Mouse (Mus musculus) midbrain, embryonic 16.5 days (tissue): ENCODE data around the gene Gpr3. TPM values are rescaled to one million over a fixed set of nuclear protein-coding genes. Genes with fewer than 3 reads are reported as not detected.

ENCODE experiments used
- ATAC-seq: fragments of 200-750 bp; cut with Nextera tagmentation; 2 replicates; pipeline ENCODE4 v1.8.0; 2017; ENCODE audit warnings: moderate TSS enrichment
- H3K27ac ChIP-seq: fragments of 300-500 bp; sonication (generic); 2 replicates; pipeline ENCODE4 v1.5.1; 2014; ENCODE audit warnings: mild to moderate bottlenecking, low read length, mixed read lengths
- H3K27me3 ChIP-seq: fragments of 300-500 bp; sonication (generic); 2 replicates; pipeline ENCODE4 v1.6.1; 2014; ENCODE audit warnings: low read depth, low read length, mixed read lengths; ENCODE audit not compliant: control insufficient read depth, insufficient read depth
- H3K36me3 ChIP-seq: fragments of 300-500 bp; sonication (generic); 2 replicates; pipeline ENCODE4 v1.6.1; 2014; ENCODE audit warnings: mild to moderate bottlenecking, low read length, moderate library complexity, mixed read lengths; ENCODE audit not compliant: control insufficient read depth, insufficient read depth
- H3K4me1 ChIP-seq: fragments of 300-500 bp; sonication (generic); 2 replicates; pipeline ENCODE4 v1.6.1; 2014; ENCODE audit warnings: mild to moderate bottlenecking, low read length, mixed read lengths; ENCODE audit not compliant: control insufficient read depth, insufficient read depth
- H3K4me2 ChIP-seq: fragments of 300-500 bp; sonication (generic); 2 replicates; pipeline ENCODE4 v1.6.1; 2014; ENCODE audit warnings: mild to moderate bottlenecking, low read length, mixed read lengths
- H3K4me3 ChIP-seq: fragments of 300-500 bp; sonication (generic); 2 replicates; pipeline ENCODE4 v1.5.1; 2014; ENCODE audit warnings: low read depth, mild to moderate bottlenecking, low read length, moderate library complexity, mixed read lengths
- H3K9ac ChIP-seq: fragments of 300-500 bp; sonication (generic); 2 replicates; pipeline ENCODE4 v1.6.1; 2014; ENCODE audit warnings: low read depth, low read length, mixed read lengths
- H3K9me3 ChIP-seq: fragments of 300-500 bp; sonication (generic); replicated peaks from 2 replicates; pipeline ENCODE4 v1.6.1; 2014; ENCODE audit warnings: mild to moderate bottlenecking, low read length, mixed read lengths; ENCODE audit not compliant: control insufficient read depth, poor library complexity, severe bottlenecking
- WGBS: fragments of 180-500 bp; shearing (Covaris S2); extraction: QIAGEN DNeasy Blood & Tissue Kit; methylation state at CpG from one replicate; pipeline ENCODE4 v1.1.7; 2014; 5-methylcytosine and 5-hydroxymethylcytosine counted together
- polyA plus RNA-seq: library from polyadenylated mRNA; unstranded; fragments of >200 nt; fragmentation: Nextera tagmentation; extraction: Ambion mirVana; gene quantifications from 2 replicates; pipeline ENCODE4 v1.2.1, GENCODE M21; 2015

Gpr3 gene
- polyA plus RNA-seq, 1 experiment from 2014 or later: 2.0 TPM

GRCm38 (mm10) chr4:133251214-133251613 is 38.9 kb upstream of the Gpr3 start:
- peak overlapping the region; percentile 51; the same call in 1 of the 2 replicates for H3K9ac ChIP-seq
- 3% methylated on average over 31 of the region's 31 CpGs for WGBS

GRCm38 (mm10) chr4:133250609-133251008 is 38.3 kb upstream of the Gpr3 start:
- ATAC-seq: 0 out of 2 replicates have a peak, but pooled peaks have one; percentile 23
- peaks cover 4% of the 10 kb centered on the region; the same call in 1 of the 2 replicates for H3K4me1 ChIP-seq
- no peaks in the 10 kb centered on the region for H3K36me3 ChIP-seq
- whole genome bisulfite sequencing: 2% methylated on average over 22 of the region's 22 CpGs
- H3K9ac ChIP-seq: peak overlapping the region; percentile 51
- H3K27me3 ChIP-seq: peaks cover 45% of the 10 kb centered on the region
- H3K4me3 ChIP-seq: peak overlapping the region; percentile 32
- H3K4me2 ChIP-seq: peak overlapping the region; percentile 51
- H3K27ac ChIP-seq: no peak overlapping the region
- H3K9me3 ChIP-seq: no peaks in the 10 kb centered on the region

More at GRCm38 (mm10) chr4:133251214-133251613, 38.9 kb upstream of the Gpr3 start:
- ATAC-seq: no peak
- peaks cover 44% of the 10 kb centered on the region for H3K27me3 ChIP-seq
- peak overlapping the region; percentile 32 for H3K4me3 ChIP-seq
- H3K4me1 ChIP-seq: peaks cover 4% of the 10 kb centered on the region; the same call in 1 of the 2 replicates
- no peaks in the 10 kb centered on the region for H3K9me3 ChIP-seq
- H3K4me2 ChIP-seq: peak overlapping the region; percentile 51
- no peak overlapping the region for H3K27ac ChIP-seq
- H3K36me3 ChIP-seq: no peaks in the 10 kb centered on the region

- H3K27me3 ChIP-seq: peaks cover 61% of the 10 kb centered on the region
- 79% methylated on average over 13 of the region's 13 CpGs for WGBS
Observed at GRCm38 (mm10) chr4:133247806-133248449, 35.6 kb upstream of the Gpr3 start.

GRCm38 (mm10) chr4:133247072-133247471 is 34.7 kb upstream of the Gpr3 start:
- peaks cover 64% of the 10 kb centered on the region for H3K27me3 ChIP-seq

More at GRCm38 (mm10) chr4:133247806-133248449, 35.6 kb upstream of the Gpr3 start:
- no peak overlapping the region for H3K9ac ChIP-seq
- no peak for ATAC-seq
- H3K4me3 ChIP-seq: no peak overlapping the region
- no peaks in the 10 kb centered on the region for H3K36me3 ChIP-seq
- no peaks in the 10 kb centered on the region for H3K9me3 ChIP-seq
- H3K4me1 ChIP-seq: peaks cover 4% of the 10 kb centered on the region; the same call in 1 of the 2 replicates
- H3K4me2 ChIP-seq: no peak overlapping the region
- H3K27ac ChIP-seq: no peak overlapping the region

GRCm38 (mm10) chr4:133244289-133244688 is 32.0 kb upstream of the Gpr3 start:
- Histone ChIP-seq H3K27me3 (peaks cover 65% of the 10 kb centered on the region), H3K4me3 (no peak overlapping the region)
- 93% methylated on average over 1 of the region's 1 CpGs for WGBS

More at GRCm38 (mm10) chr4:133247072-133247471, 34.7 kb upstream of the Gpr3 start:
- Histone ChIP-seq H3K9me3 (no peaks in the 10 kb centered on the region), H3K9ac (no peak overlapping the region), H3K4me2 (no peak overlapping the region), H3K4me1 (peaks cover 4% of the 10 kb centered on the region; the same call in 1 of the 2 replicates), H3K4me3 (no peak overlapping the region), H3K27ac (no peak overlapping the region), H3K36me3 (no peaks in the 10 kb centered on the region)
- no peak for ATAC-seq
- WGBS: 18% methylated on average over 15 of the region's 15 CpGs

GRCm38 (mm10) chr4:133243538-133243937 is 31.2 kb upstream of the Gpr3 start:
- WGBS: 82% methylated on average over 13 of the region's 13 CpGs
- H3K4me1 ChIP-seq: peaks cover 6% of the 10 kb centered on the region
- ATAC-seq: no peak
- no peaks in the 10 kb centered on the region for H3K9me3 ChIP-seq
- no peak overlapping the region for H3K4me3 ChIP-seq
- no peaks in the 10 kb centered on the region for H3K36me3 ChIP-seq
- no peak overlapping the region for H3K4me2 ChIP-seq
- H3K9ac ChIP-seq: no peak overlapping the region
- no peak overlapping the region for H3K27ac ChIP-seq
- H3K27me3 ChIP-seq: peaks cover 63% of the 10 kb centered on the region

More at GRCm38 (mm10) chr4:133244289-133244688, 32.0 kb upstream of the Gpr3 start:
- Histone ChIP-seq H3K9ac (no peak overlapping the region), H3K9me3 (no peaks in the 10 kb centered on the region), H3K36me3 (no peaks in the 10 kb centered on the region), H3K27ac (no peak overlapping the region), H3K4me1 (peaks cover 6% of the 10 kb centered on the region), H3K4me2 (no peak overlapping the region)
- no peak for ATAC-seq

- no peak overlapping the region for H3K4me2 ChIP-seq
- H3K27me3 ChIP-seq: peaks cover 55% of the 10 kb centered on the region
- no peak overlapping the region for H3K4me3 ChIP-seq
- ATAC-seq: no peak
- 58% methylated on average over 9 of the region's 9 CpGs for WGBS
- H3K4me1 ChIP-seq: peaks cover 6% of the 10 kb centered on the region
- no peak overlapping the region for H3K27ac ChIP-seq
- no peak overlapping the region for H3K9ac ChIP-seq
- no peaks in the 10 kb centered on the region for H3K36me3 ChIP-seq
- no peaks in the 10 kb centered on the region for H3K9me3 ChIP-seq
Observed at GRCm38 (mm10) chr4:133242710-133243109, 30.4 kb upstream of the Gpr3 start.

GRCm38 (mm10) chr4:133241910-133242309 is 29.6 kb upstream of the Gpr3 start:
- Histone ChIP-seq H3K27ac (no peak overlapping the region), H3K4me3 (peak overlapping the region; percentile 58), H3K9me3 (no peaks in the 10 kb centered on the region), H3K4me1 (peaks cover 6% of the 10 kb centered on the region), H3K4me2 (peak overlapping the region; percentile 86), H3K9ac (peak overlapping the region; percentile 30; the same call in 1 of the 2 replicates), H3K36me3 (no peaks in the 10 kb centered on the region), H3K27me3 (peaks cover 50% of the 10 kb centered on the region)
- WGBS: 35% methylated on average over 11 of the region's 11 CpGs
- ATAC-seq: no peak
